Mouse (Mus musculus): Measurements from ENCODE around the gene Lrg1.

- TF ChIP-seq CTCF (IDR thresholded peaks at IDR 0.05; ENCODE audit: extremely low read depth, insufficient read depth, low read length), result no peak
- TF ChIP-seq POLR2A (IDR thresholded peaks at IDR 0.05; ENCODE audit: extremely low read depth, insufficient read depth, low read length), result no peak
These were observed 24.3 kb upstream of the Lrg1 start for GRCm38 (mm10) chr17:56146131-56146530.
